Mouse (Mus musculus): ENCODE data around the gene Inpp1.

Inpp1 gene

DNA sequence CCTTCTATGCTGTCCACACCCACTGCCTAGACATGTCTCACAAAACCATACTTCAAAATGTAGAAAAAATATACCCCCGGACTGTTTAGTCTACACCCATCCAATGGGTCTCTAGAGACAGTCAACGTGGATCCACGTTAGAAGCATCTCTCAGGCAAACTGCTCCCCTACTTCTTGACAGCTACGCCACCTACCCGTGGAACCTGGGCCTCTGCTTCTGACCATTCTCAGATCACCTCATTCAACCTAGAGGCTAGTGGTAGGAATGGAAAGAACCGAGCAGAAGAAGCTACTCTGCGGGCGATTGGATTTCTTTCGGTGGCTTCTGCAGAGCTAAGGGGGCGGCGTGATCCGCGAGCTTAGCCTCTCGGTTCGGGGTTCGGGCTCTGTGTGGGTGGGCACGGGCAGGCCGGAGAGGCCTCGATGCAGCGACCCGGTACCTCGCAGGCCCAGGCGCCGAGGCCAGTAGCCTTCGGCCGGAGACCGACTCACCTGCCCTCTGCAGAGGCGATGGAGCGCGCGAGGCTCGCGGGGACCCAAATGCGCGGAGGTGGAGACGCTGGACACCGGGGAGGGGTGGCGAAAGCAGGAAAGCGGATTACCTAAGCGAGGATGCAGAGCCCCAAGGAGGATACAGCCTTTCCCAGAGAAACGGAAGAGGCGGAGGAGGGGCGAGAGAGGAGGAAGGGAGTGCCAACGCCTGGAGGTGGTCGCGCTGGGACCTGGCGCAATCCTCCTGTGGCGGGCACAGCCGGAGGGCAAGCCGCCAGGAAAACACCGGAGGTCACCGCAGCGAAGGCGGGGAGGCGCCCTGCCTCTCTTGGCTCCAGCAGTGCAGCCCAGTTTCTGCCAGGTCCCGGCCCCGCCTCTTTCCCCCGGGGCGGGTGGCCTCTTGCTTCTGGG lies at the start of gene Inpp1:
Inpp1 (minus strand) TSS at position 779 of the 903 bp plus-strand sequence.
- DNase-seq (ENCODE audit: low read depth in 2 of 2, low spot score in 2 of 2), result peak; percentile 60 to 65

DNA sequence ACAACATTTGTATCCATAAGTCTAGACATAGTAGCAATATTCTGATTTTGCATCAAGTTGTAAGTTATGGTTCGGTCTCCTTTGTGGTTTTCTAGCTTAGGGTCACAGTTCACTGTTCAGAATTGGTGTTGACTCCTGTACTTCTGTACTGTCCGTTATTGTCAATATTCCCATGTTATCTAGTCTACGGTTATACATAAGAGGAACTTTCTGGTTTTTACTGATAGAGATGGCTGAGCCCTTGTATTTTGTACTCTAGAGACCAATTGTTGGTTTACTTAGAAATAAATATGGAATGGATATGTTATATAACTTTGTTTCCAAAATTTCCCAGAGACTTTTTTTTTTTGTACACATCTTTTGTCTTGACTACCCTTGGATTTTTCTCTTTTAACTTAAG lies 48.5 kb upstream of the Inpp1 start:
- DNase-seq (ENCODE audit: low read depth in 2 of 2, low spot score in 2 of 2), result no peak

GRCm38 (mm10) chr1:52864220-52864619 lies 46.7 kb upstream of the Inpp1 start:
- DNase-seq (ENCODE audit: low read depth in 2 of 2, low spot score in 2 of 2), result no peak

GRCm38 (mm10) chr1:52855904-52856601 lies 38.6 kb upstream of the Inpp1 start:
- DNase-seq (ENCODE audit: low read depth in 2 of 2, low spot score in 2 of 2), result no peak

GRCm38 (mm10) chr1:52854029-52854428 lies 36.5 kb upstream of the Inpp1 start:
- peak; percentile 25 to 63 for DNase-seq (ENCODE audit: low read depth in 2 of 2, low spot score in 2 of 2)

DNA sequence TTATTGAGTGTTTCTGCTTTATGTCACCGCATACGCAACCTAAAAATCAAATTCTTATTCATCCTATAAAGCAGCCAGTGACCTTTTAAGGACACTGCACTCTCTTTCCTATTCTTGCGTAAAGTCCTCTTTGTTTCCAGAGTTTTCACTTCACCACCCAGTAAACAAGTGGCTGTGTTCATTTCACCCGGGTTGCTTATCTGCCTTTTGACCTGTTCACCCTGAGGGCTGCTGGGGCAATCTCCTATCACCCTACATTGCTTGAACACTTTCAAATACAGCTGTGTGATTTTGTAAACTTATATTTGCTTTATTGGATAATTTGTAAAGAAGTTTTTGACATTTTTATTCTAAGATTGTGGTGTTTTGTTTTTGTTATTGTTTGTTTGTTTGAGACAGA lies 31.9 kb upstream of the Inpp1 start:
- no peak for DNase-seq (ENCODE audit: low read depth in 2 of 2, low spot score in 2 of 2)

DNA sequence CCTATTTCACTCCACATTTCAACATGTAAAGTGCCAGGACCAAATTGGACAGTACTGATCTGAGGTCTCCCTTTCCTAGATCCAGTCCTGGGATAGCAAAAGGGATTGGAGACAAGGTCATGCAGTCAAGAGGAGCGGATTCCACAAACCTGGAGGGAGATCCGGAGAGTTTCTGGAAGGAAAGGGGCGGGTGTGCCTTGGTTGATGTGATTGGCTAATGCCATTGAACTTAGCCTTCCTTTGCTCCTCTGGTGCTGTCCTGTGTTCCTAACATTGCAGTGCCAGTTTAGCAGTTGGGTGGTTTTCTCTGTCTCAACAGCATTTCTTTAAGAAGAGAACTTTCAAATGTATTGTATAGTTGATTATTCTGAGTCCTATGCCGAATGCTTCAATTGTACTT lies 29.1 kb upstream of the Inpp1 start:
- DNase-seq (ENCODE audit: low read depth in 2 of 2, low spot score in 2 of 2), result no peak

GRCm38 (mm10) chr1:52844782-52845665 lies 27.5 kb upstream of the Inpp1 start, which contains the start of gene Hibch:
Hibch (plus strand) TSS chr1:52844929.
- DNase-seq (ENCODE audit: low read depth in 2 of 2, low spot score in 2 of 2), result peak; percentile 97 to 98

- DNase-seq (ENCODE audit: low read depth in 2 of 2, low spot score in 2 of 2), result peak in 1 of 2 experiments; percentile 3
Measured at GRCm38 (mm10) chr1:52844354-52844753, 26.9 kb upstream of the Inpp1 start.

DNA sequence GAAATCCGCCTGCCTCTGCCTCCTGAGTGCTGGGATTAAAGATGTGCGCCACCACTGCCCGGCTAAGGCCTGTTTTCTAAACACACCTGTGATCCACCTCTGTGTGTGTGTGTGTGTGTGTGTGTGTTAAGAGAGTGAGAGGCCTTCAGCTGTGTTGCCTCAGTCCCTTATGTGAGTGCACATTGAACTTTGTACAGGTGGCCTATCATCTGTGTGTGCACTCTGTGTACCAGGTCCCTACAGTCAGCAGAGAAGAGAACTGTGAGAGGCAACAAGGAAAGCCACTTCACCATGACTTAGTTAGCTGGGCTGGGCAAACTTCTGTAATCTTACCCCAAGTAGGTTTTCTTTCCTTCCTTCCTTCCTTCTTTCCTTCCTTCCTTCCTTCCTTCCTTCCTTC lies 21.6 kb upstream of the Inpp1 start:
- DNase-seq (ENCODE audit: low read depth in 2 of 2, low spot score in 2 of 2), result no peak

GRCm38 (mm10) chr1:52817813-52818147 lies 292 bp upstream of the Inpp1 start:
- no peak for DNase-seq (ENCODE audit: low read depth in 2 of 2, low spot score in 2 of 2)

DNA sequence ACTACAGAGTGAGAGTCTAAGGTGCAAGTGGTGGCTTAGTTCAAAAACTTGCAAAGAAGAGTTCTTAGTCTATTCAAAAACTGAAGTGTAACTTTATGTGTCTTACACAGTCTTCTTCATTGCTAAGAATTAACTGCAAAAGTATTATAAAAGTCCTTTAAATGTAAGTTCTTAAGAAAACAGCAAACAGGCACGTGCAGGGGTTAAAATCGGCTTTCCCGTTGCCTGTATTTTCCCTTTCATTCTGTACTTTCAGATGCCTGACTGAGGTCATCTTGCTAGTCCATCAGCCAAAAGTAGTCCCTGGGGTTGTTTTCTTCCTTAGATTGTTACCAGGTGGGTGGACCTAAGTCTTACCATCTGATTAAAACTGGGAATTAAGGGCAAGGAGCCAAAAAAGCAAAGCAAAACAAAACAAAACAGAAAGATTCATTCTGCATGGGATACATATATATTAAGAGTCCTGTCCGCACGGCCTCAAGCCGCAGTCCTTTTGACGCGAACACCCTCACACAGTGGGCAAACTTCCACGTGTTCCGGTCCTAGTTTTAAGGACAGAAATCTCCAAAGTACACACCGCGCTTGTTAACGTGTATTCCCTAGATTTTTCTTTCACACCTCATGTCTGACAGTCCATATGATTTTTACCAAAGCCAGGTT lies 1.1 kb downstream of the Inpp1 start:
- DNase-seq (ENCODE audit: low read depth in 2 of 2, low spot score in 2 of 2), result no peak

GRCm38 (mm10) chr1:52808456-52808855 lies 9.0 kb downstream of the Inpp1 start:
- no peak for DNase-seq (ENCODE audit: low read depth in 2 of 2, low spot score in 2 of 2)

DNA sequence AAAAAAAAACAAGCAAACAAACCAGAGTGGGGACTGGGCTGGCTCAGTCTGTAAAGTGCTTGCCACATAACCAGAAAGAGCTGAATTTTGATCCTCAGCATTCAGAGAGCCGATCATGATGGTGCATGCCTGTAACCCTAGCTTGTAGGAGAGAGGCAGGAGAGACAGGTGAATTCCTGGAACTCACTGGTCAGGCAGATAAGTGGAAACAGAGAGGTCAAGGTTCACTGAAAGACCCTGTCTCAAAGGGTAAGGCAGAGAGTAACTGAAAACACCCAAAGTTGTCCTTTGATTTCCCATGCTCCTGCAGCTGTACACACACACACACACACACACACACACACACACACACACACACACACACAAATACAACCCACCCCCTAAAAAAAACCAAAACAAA lies 12.4 kb downstream of the Inpp1 start:
- DNase-seq (ENCODE audit: low read depth in 2 of 2, low spot score in 2 of 2), result no peak

- DNase-seq (ENCODE audit: low read depth in 2 of 2, low spot score in 2 of 2), result no peak
Measured at GRCm38 (mm10) chr1:52802406-52802975, 15.0 kb downstream of the Inpp1 start.

DNA sequence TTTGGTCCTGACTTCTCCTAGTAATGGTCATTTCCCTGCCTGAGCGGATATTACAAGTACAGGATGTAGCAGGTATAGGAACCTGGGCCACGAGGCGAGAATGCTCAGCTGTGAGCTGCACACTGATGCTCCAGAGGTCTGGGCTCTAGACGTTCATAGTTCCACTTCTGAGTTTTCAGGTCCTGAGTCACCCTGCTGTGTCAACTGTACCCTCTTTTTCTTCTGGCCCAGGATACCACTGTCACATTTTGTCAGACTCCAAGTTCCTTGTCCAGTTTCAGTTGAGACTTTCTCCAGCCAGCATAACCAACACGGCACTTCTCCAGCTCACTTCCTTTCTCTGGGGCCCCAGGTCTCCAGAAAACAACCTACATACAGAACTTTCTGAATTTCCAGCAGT lies 15.8 kb downstream of the Inpp1 start:
- DNase-seq (ENCODE audit: low read depth in 2 of 2, low spot score in 2 of 2), result no peak

DNA sequence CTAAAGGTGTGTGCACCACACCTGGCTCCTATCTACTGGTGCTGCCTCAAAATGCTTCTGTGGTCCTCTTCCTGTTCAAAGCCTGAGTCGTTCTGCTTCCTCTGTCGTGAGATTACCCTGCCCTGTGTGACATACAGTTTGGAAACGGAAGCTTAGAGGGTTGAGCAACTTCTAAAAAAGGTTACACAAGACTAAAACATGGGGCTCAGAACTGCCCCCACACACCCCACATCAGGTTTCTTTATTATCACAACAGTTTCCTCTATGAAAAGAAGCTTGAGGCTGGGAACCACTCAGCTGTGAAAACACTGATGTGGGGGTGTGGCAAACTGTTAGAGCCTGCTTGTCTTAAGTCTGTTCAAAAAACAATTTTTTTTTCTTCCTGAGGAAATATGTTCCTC lies 17.1 kb downstream of the Inpp1 start:
- DNase-seq (ENCODE audit: low read depth in 2 of 2, low spot score in 2 of 2), result peak; percentile 48 to 59

DNA sequence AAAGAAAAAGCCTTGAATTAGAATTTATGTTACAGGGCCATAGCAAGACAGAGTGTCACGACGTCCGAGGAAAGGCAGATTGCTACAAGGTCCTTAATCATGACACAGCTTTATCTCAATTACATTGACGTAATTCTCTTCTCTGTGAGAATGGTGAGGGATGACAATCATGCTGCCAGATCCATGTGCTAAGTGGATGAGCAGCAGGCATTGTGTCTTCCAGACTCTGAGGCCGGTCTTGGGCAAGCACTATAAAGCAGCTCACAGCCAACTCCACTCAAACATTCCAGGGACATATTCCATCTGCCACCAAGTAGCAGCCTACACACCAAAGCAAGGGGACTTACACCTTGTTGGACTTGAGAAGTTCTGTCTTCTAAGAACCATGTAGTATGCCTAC lies 17.7 kb downstream of the Inpp1 start:
- no peak for DNase-seq (ENCODE audit: low read depth in 2 of 2, low spot score in 2 of 2)

DNA sequence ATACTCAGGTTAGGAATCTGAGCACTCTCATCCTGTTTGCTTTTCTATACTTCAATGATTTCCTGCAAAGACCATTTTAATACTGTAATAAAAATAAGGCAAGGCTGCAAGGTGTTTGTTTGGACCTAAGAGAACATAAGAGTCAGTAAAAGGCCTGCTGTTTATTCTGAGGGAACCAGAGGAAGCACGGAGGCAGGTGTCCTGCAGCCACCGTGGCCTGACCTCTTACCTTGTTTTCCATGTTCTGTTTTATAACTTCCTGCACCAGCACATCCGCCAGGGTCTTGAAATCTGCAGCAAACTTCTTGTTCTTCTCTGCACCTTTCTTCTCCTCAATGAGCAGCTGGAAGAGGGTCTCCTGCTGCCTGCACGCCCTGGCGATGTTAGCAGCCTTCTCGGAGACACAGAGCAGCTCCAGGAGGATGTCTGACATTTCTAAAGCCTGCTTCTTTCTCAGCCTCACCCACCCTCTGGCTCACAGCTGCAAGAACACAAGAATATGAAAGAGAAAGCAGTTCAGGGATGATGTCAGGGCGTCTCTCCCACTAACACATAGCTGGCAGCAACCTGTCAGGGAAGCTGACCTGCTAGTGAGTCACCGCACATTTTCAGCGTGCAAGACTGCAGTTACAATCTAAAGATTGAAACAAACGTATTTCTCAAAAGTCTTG lies 18.3 kb downstream of the Inpp1 start:
- peak; percentile 31 to 57 for DNase-seq (ENCODE audit: low read depth in 2 of 2, low spot score in 2 of 2)

- DNase-seq (ENCODE audit: low read depth in 2 of 2, low spot score in 2 of 2), result no peak
Measured at GRCm38 (mm10) chr1:52795927-52796326, 21.6 kb downstream of the Inpp1 start.

Data from CD8-positive naive resting alpha-beta T cell, adult 2 months (primary cell).